Mouse (Mus musculus): ENCODE data around the gene Anp32a.

The Anp32a gene

GRCm38 (mm10) chr9:62370648-62371280 lies 29.7 kb downstream of the Anp32a start:
- DNase-seq = no peak

DNA sequence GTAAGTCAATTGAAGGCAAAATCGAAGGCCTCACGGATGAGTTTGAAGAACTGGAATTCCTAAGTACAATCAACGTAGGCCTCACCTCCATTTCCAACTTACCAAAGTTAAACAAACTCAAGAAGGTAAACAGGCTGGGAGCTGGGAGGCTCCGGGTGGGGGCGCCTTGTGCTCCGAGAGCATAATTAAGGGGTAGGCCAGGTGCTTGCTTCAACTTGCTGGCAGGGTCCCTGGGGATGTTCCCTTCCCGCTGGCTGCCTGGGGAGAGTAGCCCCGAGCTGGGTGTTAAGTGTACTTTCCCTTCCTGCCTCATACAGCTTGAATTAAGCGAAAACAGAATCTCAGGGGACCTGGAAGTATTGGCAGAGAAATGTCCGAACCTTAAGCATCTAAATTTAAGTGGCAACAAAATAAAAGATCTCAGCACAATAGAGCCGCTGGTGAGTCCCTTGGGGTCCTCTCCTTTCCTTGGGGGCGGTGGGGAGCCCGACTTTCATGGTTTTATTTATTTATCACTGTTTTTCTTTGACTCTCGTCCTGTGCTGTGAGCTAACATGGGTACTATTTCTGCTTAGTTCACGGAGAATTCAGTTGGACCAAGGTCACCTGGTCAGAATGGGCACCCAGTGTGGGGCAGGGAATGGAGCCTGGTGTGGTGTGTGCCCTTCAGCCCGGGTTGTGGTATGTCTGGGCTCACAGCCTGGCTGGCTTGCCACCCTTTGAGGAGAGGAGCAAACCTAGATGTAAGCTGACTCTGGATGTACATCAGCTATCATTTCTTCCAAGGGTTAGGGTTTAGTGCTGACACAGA lies 30.9 kb downstream of the Anp32a start:
- no peak for DNase-seq

GRCm38 (mm10) chr9:62372556-62373221 lies 31.6 kb downstream of the Anp32a start:
- DNase-seq = no peak

- DNase-seq = peak; percentile 66
Measured at GRCm38 (mm10) chr9:62373222-62374123, 32.4 kb downstream of the Anp32a start.

- DNase-seq = no peak
Measured at GRCm38 (mm10) chr9:62374276-62374675, 33.2 kb downstream of the Anp32a start.

DNA sequence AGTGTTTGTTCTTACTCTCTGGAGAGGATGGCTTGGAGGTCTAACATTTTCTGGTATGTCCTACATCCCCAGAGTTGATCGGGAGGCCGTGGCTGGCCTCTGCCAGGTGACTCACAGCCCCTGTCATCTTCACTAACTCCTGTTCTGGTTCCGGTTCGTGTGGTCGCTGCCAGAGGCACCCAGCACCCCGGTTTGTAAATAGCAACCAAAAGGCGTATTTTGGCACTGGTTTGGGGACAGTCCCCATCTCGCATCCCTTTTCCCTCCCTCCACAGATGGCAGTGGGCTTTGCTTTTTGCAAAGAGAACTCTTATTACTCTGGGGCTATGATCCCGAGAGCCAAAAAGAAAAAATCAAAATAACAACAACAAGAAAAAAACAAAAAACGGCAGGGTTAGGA lies 36.8 kb downstream of the Anp32a start:
- no peak for DNase-seq

- no peak for DNase-seq
Measured at GRCm38 (mm10) chr9:62380351-62380750, 39.3 kb downstream of the Anp32a start.

DNA sequence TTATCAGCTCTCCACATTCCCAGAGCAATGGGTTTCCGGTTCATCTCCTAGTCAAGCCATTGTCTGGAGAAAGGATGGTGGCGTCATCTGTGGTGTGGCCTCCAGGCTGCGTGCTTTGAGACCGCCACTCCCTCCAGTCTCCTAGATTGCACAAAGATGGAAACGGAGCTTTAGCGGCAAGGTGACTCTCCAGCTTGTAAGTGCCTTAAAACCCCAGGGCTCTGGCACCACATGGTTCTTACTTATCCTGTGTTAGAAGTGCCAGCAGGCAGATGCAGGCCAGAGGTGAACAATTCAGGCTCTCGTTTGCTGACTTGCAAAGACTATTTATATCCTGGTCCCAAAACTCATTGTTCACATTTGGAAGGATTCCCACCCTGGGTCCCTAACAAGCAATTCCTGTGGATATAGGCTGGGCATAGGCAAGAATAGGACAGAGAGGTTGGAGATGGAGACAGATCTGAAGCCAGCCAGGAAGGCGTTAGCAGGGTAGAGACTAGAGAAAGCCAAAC lies 40.4 kb downstream of the Anp32a start:
- no peak for DNase-seq

- DNase-seq = no peak
Measured at GRCm38 (mm10) chr9:62382519-62383084, 41.5 kb downstream of the Anp32a start.

DNA sequence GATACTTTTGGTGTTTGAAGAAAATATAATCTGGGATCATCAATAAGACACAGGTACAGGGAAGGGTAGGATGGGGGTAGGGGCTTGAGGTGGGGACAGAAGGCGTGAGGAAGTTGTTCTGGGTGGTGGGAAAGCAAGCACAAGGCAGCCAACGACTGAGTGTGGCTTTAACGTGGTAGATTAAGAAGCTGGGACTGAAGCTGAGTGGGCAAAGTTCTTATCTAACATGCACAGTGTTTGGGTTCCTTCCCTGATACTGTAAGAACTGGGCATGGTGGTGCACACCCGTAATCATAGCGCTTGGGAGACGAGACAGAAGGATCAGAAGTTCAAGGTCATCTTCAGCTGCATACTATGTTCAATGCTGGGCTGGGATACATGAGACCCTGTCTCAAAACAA lies 44.0 kb downstream of the Anp32a start:
- no peak for DNase-seq

DNA sequence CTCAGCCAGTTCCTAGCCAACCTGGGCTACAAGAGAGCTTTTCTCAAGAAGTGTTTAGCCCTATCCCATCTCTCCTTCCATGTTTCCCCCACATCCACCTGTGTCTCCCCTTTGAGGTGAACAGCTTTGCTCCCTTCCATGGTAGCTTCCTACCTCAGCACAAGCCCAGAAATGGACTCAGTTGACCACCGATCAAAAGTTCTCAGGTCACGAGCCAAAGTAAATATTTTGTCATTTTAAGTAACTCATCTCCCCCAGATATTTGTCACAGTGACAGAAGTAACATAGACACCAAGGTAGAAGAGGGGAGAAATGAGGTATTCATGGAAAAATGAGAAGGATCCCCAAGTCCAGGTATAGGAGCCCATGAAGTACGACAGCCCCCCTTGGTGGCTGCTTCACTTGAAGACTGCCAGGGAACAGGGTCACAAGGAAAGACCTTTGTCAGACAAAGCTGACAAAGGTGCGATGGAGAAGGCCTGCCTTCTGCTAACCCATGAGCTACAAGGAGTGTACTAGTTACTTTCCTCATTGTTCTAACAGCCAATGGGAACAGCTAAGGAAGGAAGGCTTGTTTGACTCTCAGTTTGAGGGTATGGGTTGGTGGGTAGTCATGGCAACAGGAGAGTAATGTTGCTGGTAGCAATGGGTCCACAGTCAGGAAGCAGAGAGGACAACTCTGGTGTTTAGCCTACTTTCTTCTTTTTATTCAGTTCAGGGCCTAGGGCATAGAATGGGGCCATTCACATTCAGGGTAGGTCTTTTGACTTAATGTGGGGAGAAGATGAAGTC lies 44.8 kb downstream of the Anp32a start:
- DNase-seq = no peak

DNA sequence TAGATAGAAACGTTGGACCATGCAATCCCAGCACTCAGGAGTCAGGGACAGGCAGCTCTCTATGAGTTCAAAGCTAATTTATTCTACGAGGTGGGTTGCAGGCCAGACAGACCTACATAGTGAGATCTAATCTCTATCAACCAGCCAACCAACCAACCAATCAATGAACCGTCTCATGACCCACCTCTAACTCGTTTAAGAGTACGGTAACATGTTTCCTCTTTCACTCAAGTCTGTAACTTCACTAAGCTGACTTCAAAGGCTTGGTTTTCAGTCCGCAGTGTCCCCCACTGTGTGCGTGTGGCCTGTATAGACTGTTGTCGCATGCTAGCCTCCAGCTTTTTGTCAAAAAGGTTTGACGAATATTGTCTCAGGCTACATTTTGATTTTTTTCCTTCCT lies 48.6 kb downstream of the Anp32a start:
- DNase-seq = no peak

GRCm38 (mm10) chr9:62393531-62393930 lies 52.4 kb downstream of the Anp32a start:
- peak; percentile 58 for DNase-seq

DNA sequence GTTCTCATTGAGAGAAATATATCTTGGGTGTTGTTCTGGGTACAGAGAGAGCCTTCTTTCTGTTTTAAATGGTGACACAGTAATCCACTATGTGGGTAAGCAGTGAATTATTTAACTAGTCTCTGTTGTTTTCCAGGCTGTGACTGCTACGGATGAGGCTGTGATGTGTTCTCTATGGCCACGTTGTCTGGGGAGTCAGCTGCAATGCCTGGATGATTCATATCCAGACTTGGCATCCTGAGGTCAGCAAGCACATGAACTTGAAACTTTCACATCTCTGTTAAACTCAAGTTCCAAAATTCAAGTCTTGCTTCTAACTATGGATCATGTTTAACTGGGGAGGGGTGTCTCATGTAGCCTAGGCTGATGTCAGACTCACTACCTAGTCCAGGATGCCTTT lies 53.1 kb downstream of the Anp32a start:
- DNase-seq = no peak

DNA sequence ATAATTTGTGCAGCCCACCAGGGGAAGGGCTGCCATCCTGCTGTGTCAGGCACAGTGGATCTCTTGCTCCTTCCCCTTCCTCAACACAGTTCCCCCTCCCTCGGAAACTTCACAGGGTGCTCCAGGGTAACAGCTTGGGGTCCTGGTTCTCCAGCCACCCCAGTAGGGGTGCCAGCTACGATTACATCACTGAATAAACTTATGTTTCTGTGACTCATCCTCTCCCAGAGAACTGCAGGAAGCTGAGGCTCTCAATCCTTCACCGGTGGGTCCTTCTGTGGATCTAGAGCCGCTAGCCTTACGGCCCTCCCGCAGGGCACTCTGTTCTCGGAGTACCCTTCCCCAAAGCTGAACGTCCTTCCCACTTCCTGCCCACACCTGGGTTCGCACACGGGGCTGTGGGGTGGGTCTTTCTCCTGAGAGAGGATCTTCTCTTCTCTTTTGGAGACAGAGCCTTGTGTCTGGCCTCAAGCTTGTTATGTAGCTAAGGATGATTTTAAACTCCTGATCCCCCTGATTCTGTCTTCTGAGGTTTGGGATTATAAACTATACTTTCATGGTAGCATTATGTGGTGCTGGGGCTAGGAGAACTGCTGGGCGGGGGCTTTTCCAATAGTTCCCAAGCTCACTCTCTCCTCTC lies 59.6 kb downstream of the Anp32a start:
- no peak for DNase-seq

GRCm38 (mm10) chr9:62401589-62401988 lies 60.5 kb downstream of the Anp32a start:
- DNase-seq = no peak

GRCm38 (mm10) chr9:62406423-62407013 lies 65.4 kb downstream of the Anp32a start:
- DNase-seq = no peak

DNA sequence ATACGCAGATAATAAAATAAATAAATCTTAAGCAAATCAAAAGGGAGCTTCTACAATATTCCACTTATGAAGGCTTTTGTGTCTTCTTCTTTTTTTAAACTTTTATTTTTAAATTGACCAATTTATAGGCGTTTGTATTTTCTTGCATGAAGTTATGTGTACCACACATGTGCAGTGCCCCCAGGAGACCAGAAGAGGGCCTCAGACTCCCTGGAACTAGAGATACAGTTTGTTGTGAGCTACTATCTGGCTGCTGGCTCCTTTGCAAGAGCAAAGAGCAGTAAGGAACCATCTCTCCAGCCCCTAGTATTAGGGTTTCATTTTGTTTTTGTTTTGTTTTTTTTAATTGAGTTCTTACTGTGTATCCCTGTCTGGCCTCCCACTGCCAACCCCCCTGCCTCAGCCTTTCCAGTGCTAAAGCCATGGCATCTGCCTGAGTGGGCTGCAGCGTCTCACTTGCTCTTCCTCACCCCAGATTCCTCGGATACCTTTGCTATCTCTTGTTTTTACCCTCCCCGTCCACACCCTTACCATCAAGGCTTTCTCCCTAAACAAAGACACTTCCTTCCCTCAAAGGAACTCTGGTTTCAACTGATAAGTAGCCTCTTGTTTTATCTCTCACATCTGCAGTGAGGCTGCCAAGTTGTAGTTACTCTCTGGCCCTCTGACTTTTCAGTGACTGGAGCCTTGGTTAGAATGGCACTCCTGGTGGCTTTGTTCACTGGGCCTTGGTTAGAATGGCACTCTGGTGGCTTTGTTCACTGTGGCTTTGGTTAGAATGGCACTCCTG lies 66.5 kb downstream of the Anp32a start:
- no peak for DNase-seq

DNA sequence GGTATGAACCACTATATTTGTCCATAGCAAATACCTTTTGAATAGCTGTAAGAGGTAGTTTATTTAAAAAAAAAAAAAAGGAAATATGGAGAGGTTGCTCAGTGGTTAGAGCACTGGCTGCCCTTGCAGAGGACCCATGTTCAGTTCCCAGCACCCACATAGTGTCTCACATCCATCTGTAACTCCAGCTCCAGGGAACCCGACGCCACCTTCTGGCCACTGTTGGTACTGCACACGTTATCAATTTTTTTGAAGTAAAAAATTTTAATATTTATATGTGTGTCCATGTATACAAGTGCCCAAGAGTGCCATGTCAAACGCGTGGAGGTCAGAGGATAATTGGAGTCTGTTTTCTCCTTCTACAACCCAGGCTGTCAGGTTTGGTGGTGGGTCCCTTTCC lies 77.6 kb downstream of the Anp32a start:
- no peak for DNase-seq
